Mouse (Mus musculus) stomach, postnatal 0 days (tissue): Measurements from ENCODE around the gene Calm3.

Experiments used
- CTCF ChIP-seq: IDR thresholded peaks from 2 replicates; pipeline ENCODE4 v1.5.1; 2016; ENCODE audit warnings: antibody characterized with exemption, low read depth, mild to moderate bottlenecking, moderate library complexity
- EP300 ChIP-seq: optimal IDR thresholded peaks from 2 replicates; pipeline ENCODE3; 2016; ENCODE audit warnings: antibody characterized with exemption

- TF ChIP-seq EP300 (no peak), CTCF (no peak)
Observed at GRCm38 (mm10) chr7:16917447-16917846, 6.5 kb downstream of the Calm3 start.
